Mouse (Mus musculus) lung, postnatal 14 days (tissue): Measurements from ENCODE around the gene Zbtb32.
A peak's percentile ranks its signal among the peaks of the same experiment; 100 is the strongest.

Experiments
- DNase-seq: peaks from one replicate; pipeline ENCODE4 v3.0.0; 2021

The Zbtb32 gene

DNA sequence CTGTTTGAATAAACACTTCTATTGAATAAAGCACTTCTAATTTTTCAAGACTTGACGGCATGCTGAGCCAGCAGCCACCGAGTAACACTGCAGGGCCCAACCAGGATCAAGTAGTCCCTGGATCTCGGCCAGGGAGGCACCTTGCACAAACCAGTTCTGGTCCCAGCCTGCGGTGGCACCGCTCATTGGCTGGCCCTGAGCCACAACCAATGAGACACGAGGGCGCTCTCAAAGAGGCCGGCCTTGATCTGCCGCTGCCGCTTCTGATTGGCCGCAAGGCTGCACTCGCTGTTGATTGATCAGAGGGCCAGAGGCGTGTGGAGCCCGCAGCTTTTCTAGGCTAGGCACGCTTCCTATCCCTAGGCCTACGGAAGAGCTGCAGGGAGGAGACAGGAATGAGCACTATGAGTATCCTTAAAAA is 1.2 kb upstream of the Zbtb32 start:
- DNase-seq: peak; percentile 95

DNA sequence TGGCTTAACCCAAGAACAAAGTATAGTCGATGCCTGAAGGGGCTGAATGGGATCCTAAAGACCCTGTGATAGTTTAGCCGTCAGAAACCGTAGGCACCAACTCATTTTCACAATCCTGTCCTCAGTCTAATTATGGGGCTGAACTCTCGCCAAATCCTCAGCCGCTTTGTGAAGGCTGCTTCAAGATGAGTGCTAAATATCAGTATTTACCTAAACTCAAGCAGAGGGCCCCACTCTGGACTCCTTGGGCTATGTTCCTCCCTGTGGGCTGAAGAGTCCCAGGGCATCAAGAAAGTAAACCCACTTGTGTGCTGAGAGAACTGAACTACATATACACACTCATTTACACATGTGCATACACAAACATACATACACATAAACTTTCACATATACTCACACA is 1.9 kb downstream of the Zbtb32 start:
- DNase-seq: peak; percentile 48

DNA sequence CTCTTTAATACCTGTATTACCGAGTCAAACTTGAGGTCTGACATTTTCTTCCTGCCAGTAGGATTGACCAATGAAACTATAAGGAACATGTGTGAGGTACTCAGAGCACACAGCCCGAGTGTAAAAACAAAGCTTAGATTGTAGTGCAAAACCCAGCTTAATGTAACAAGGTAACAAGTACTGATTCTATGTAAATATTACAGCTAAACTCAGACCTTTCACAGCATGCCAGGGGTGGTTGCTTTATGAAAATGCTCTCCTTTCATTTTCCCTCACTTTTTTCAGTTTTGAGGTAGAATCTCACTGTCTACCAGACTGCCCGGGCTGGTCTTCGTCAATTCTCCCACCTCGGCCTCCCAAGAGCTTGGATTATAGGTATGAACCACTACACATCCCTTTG is 2.6 kb downstream of the Zbtb32 start:
- no peak for DNase-seq

DNA sequence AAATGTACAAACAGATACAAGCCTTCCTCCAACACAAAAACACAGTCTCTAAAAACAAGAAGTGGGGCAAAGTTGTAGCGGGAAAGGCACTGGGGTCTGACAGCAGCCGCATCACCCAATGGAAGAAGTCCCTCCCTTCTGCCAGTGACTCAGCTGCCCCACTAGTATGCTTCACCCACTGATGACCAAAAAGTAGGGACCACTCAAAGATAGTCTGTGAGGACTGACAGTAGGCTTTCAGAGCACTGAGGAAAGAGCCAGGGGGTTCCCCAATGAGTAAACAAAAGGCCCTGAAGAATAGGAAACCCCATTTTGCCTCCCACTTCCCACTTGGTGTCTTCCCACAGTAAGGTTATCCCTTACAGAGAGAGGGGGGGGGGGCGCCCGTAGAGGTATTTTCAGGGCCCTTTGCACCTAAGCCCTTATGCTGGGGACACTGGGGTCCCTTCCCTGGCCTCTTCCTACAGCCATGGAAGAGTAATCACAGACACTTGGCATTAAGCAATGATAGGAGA is 4.1 kb downstream of the Zbtb32 start:
- no peak for DNase-seq

DNA sequence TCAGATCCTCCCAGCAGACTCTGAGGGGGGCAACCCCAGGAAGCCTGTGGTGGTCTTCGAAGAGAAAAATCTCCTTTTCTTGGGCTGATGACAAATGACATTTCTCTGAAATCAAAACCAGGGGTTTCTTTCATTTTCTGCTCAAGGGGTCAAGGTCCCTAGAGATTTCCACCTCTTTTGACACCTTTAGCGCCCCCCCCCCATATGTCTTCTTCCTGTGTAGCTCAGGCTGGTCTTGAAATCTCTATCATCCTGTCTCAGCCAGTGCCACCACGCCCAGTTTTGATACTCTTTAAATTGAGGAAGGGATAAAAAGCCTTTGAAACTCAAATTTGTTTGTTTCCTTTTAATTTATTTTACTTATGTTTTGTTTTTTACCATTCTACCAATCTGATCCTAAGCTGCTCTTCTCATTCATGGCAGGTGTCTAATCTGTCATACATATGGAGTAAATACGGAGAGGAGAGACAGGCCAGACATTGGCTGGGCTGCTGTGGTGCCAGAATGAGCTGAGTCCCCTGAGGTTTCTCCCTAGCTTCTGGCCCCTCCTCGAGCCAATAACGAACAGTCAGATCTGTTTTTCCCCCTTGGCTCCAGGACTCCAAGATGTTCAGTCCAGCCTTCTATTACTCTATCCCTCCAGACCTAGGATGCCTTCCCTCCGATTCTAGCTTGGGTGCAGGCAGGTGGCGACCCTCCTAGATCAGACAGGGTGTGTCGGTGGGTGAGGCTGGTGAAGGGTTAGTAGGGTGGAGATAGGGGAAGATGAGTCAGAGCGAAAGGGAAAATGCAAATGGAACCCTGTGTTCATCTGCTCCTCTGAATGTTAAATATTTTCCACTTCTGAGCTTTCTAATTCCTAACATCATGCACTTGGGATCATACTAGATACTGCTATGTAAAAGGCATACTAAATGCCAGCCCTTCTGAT is 4.9 kb downstream of the Zbtb32 start:
- DNase-seq: no peak

DNA sequence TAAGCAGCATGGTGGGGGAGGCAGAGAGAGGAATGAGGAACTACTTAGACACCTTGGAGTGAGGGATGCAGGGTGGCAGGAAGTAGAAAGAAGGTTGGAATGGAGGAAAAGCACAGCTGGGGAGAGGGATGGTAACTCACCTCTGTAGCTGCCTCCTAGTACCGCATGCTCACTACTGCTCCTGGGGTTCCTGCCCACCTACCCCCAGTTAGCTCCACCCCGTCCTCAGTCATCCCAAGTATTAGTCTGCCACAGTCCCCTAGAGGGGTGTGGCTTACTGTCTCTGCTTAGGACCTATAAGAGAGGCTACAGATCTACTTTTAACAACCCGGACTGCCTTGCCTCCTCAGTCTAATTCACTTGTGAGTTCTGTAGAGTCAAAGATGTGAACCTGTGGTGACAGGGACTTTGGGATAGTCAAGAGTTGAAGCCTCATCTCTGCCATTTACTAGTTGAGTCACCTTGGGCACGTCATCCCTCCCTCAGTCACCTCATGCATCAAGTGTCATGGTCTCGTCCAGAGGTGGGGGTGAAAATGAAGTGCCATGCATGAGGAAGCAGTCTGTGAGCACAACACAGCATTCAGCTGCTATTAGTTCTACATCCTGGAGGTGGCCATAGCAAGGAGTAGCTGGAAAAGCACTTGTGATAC is 5.8 kb downstream of the Zbtb32 start:
- DNase-seq: no peak

DNA sequence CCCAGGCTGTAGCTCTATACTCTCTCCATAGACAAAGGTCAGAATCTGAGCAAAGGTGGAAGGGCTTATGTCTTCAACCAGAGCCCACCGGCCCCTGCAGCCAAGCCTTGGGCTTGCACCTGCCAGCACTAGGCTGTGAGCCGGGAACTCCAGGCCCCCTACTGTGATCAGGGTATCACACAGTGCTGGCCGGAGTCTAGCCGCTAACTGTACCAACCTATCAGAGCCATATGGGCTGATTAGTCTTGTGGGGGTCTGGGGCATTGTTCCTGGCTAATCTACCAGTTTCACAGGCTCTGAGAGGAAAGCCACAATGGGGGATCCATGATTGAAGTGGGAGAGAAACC is 7.1 kb downstream of the Zbtb32 start:
- DNase-seq: no peak

DNA sequence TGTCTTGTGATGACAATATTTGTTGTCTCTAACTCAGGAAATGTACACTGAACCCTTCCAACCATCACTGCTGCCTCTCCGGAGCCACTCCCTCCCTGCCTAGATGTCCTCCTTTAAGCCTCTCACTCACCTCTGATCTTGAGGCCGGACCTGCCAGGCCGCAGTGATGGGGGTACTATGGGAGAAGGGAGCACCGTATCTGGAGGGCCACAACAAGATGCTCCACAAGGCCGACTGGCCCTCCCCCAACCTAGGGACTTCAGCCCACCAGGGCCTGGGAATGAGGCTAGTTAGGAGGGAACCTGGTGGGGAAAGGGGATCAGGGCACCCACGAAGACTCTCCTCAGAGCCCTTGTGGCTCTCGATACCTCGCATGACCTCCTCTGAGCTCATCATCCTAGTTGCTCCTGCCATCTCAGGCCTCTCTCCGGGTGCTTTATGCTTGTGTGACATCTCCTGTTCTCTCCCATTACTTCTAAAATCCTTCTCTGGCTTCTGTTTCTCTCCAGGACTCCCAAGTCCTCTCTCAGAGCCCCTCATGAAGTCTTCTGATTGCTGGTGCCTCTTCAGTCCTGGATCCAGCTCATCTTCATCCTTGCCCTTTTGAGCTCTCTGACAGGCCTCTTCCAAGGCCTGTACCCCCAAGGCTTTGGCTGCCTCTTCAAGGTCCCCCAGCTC is 7.6 kb downstream of the Zbtb32 start:
- DNase-seq: no peak

DNA sequence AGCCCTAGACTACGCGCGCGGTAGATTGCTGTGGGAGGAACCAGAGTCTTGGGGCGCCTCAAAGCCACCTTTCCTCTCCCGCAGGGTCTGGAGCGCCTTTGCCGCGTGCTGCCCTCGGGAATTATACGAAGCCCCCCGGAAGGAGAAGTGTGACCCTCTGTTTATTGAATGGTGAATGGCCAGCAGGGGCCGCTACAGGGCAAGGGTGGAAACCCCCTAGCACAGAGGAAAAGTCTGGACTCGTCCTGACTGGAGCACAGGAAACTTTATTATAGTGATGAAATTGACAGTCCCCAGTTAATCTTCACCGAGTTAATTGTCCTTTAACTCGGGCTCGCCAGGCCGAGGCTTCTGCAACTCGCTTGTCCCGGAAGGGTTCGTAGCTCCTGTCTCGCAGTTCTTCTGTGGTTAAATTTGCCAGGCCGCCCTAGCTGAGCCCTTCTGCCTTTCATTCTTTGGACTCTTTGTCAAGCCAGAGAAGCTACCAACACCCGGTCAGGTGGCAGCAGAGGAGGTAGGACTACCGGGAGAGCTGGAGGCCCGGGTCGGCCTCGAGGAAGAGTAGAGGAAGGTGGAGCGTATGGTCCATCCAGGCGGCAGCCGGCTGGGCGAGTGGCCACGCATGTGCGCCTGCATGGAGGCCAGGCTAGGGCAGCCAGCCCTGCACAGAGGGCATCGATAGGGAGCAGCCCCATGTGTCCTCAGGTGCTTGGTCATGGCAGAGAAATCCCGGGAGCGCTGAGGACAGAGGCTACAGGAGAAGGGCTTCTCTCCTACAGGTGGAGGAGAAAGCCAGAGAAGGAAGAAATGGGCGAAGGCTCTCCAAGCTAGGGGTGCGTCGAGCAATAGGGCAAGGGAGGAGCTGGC is 9.0 kb downstream of the Zbtb32 start:
- DNase-seq: peak; percentile 92

DNA sequence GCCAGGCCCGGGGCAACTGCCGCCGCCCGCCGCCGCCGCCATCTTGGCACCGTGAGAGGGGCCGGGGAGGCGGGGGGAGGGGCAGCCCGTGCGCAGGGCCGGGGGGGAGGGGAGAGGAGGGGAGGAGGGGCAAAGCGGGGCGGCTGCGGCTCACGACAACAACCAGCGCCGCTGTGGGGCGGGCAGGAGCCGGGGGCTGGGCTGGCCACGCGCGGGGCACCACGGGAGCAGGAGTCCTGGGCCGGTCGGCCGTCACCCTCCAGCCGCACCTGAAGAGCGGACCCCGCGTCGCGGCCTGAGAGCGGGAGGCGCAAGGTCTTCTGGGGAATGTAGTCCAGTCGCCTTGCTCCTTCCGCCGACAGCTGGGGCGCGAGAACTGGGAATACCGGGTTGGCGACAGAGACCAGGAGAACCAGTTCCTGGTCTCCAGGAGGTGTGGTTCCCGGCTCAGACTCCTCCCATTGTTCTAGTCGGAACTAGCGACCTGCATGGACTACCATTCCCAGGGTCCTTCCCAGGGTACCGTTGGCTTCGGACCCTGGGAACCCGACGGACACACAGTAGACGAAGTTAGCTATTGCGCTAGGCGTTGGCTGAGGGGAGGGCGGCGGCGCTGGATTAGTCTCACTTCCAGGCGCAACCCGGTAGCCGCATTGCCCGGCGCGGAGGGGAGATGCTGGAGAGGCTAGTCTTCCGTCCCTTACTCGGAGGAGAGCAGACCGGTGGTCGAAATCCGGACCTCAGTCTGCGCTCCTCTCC is 9.9 kb downstream of the Zbtb32 start, which contains the start of gene Kmt2b:
Kmt2b (minus strand) TSS at position 51 of the 759 bp plus-strand sequence.
- DNase-seq: peak; percentile 94

DNA sequence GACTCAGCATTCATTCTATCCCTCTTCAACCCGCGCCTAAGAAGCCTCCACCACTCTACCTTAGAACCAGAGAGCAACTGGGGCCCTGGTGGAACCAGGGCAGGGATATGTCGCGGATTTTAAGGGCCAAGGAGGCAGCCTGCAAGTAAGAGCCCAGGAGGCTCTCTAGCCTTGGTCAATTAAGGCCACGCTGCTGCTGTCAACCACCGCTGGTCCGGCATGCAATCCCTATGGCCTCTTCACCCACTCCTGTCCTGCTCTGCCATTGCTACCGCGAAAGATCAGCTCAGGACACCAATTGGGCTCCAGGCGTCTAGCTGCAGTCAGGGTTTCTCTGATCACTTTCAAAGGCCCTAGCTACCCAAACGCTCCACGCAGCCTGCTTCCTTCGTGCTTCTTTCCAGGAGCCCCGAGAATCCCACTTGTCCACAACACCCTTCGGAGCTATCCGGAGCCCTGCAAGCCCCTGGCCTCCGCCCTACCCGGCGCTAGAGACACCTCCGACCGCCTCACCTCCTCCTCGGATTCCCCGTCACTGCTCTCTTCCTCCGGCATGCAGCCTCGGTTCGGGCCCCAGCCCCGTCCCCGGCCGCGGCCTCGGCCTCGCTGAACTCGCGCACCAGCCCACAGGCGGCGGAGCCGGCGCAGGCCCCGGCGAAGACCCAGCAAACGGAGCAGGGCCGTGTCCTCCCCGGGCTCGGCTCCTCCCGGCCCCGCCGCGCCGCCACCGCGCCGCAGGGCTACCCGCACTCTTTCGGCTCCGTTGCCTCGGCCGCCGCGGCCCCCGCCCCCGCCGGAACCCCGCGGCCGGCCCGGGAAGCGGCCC is 10.7 kb downstream of the Zbtb32 start:
- peak; percentile 37 for DNase-seq

DNA sequence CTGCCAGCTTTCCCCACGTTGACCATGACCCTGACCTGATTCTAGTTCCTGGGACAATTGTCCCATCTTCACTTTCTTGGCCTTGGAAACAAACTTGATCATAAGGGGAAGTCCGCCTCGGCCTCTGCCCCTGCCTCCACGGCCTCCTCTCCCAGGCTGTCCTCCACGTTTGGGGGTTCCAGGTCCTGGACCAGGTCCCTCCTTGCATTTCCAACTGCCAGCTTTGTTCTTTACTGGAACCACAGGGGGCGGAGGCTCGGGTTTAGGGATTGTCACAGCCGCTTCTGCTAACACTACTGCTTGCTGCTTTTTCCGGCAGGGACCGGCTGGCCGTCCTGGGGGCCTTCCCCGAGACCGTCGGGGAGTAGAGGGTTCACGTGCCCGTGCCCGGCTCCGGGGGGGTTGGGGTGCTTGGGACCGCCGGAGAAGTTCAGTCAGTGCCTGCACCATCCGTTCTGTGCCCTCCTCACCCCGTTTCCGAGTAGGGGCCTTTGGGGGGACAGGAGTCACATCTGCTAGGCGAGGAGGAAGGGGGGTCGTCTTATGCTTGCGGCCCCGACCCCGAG is 12.2 kb downstream of the Zbtb32 start:
- DNase-seq: no peak

DNA sequence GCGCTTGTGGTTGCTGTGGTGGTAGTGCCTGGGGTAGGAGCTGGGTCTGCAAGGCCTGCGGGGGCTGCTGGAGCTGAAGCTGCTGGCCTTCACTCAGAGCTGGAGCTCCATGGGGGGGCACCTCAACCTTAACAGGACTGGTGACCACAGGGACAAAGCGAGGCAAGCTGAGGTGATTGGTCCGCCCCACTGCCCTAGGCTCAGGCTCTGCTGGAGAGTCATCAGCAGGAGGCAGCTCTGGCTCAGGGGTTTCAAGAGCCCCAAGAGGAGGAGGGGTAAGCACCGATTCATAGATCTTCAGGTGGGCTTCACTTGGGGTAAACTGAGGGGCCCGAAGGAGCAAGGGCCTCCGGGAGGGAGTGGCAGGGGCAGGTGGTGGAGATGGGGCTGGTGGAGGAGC is 13.5 kb downstream of the Zbtb32 start:
- no peak for DNase-seq

DNA sequence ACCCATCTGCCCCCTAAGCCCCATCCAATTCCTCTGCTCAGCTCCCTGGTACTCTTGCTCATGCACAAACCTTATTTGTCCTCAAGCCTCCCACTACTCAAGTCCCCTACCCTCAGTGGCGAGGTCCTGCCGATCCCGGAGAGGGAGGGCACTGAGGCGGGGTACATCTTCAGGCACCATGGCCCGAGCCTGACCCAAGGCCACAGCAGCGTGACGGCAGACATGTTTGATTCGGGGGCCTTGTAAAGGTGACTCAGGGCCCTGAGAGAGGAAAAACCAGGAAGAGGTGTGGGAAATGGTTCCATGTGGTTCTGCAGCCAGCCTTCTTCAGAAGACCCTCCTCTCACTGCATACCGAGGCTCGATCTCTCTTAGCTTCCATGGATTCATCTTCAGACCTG is 14.4 kb downstream of the Zbtb32 start:
- DNase-seq: no peak

DNA sequence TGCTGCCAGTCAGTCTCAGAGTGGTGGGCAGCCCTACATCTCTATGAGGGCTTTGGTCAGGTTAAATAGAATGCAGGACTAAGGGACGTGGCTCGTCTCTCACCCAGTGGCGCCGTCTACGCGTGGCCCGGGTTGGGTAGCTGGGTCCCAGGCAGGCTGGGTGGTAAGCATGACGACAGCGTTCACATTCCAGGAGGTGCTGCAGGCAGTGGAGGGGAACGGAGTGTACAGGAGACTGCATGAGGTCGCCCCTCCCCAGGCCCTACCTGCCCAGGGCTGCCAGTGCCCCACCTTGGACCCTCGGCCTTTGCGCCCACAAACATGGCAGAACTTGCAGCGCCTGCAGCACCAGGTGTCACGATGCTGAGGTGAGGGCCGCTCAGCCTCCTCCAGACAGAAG is 17.2 kb downstream of the Zbtb32 start:
- DNase-seq: no peak

DNA sequence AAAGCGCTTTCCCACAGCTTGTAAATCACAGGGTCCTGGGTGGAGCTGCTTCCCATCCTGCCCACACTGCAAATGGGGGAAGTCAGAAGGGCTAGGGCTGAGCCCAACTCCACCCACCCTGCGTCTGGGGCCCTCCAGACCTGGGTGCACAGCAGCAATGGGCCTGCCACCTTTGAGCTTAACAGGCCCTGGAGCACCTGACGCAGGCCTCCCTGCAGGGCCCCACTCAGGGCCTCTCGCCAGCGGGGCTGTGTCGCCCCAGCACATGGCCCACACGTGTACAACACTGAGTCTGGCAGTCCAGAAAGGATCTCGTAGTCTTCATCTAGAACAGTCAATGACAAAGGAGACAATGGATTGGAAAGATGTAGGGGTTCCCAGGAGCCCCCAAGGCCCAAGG is 18.8 kb downstream of the Zbtb32 start:
- DNase-seq: no peak

DNA sequence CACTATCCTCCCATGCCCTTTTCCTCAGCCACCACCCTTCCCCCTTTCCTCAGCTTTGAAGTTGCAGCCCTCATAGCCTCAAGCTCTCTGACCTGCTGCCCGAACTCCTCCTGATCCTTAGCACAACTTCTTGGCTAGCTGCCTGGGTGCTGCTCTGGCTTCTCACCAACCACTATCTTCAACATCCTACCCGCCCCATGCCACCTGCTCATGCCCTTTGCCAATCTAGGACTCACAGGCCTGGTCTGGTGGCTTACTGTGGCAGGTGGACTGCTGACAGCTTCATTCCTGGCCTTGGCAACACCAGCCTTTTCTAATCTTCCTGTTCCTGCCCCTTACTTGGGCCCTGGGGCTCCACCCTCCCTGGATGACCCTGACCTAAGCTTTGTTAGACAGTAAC is 25.7 kb downstream of the Zbtb32 start:
- no peak for DNase-seq

DNA sequence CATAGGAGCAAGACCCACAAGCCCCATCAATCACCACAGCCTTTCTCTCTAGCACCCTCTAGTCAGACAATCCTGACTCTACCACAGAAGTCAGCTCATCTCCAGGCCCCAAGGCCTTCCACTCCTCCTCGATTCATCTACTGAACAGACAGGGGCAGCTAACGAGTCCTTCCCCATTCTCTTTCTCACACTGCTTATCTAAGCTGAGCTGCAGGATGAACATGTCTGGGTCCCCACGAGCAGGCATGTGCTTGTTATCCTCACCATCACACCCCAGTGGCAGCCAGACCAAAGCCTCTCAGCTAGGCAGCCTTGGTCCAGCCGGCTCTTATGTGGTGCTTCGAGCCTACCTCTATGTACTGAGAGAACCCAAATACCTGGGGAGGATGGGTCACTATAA is 26.3 kb downstream of the Zbtb32 start:
- DNase-seq: no peak

DNA sequence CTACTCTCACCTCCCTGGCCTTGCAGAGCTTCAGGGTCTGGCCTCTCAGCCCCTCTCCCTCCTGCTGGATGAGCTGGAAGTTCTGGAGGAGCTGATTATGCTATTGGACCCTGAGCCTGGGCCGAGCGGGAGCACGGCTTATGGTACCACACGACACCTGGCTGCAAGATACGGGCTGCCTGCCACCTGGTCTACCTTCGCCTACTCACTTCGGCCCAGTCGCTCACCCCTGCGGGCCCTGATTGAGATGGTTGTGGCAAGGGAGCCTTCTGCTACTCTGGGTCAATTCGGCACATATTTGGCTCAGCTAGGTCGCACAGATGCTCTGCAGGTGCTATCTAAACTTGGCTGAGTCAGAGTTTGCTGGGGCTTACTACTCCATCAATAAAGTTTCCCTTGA is 31.2 kb downstream of the Zbtb32 start:
- no peak for DNase-seq

DNA sequence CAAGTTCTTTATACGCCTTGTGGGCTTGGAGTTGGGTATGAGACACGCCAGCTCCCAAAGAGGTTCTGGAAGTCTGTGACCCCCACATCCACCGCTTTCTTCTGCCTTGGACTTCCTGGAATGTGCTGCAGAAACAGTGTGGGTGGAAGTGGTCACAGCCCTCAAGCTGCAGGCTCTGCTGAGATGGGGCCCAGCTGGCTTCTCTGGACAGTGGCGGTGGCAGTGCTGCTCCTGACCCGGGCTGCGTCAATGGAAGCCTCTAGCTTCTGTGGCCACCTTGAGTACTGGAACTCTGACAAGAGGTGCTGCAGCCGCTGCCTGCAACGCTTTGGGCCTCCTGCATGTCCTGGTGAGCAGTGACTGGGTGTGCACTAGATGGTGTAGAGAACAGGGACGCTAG is 32.7 kb downstream of the Zbtb32 start:
- no peak for DNase-seq
